Mouse (Mus musculus) heart, embryonic 12.5 days (tissue): Measurements from ENCODE around the gene H2-DMa. TPM values are rescaled to one million over a fixed set of nuclear protein-coding genes. Genes with fewer than 3 reads are reported as not detected.

ENCODE experiments used
- ATAC-seq: fragments of 200-750 bp; cut with Nextera tagmentation; 2 replicates; pipeline ENCODE4 v1.8.0; 2017; ENCODE audit warnings: moderate TSS enrichment, moderate library complexity; ENCODE audit not compliant: insufficient number of reproducible peaks, low FRiP score
- H3K27ac ChIP-seq: fragments of 300-500 bp; sonication (generic); 2 replicates; pipeline ENCODE4 v1.5.1; 2016; ENCODE audit warnings: mild to moderate bottlenecking, moderate library complexity; ENCODE audit not compliant: poor library complexity, severe bottlenecking
- H3K27me3 ChIP-seq: fragments of 300-500 bp; sonication (generic); replicated peaks from 2 replicates; pipeline ENCODE4 v1.6.1; 2016; ENCODE audit warnings: mild to moderate bottlenecking, moderate library complexity
- H3K36me3 ChIP-seq: fragments of 300-500 bp; sonication (generic); 2 replicates; pipeline ENCODE4 v1.6.1; 2016; ENCODE audit warnings: mild to moderate bottlenecking, moderate library complexity
- H3K4me1 ChIP-seq: fragments of 300-500 bp; sonication (generic); replicated peaks from 2 replicates; pipeline ENCODE4 v1.6.1; 2016; ENCODE audit warnings: mild to moderate bottlenecking
- H3K4me2 ChIP-seq: fragments of 300-500 bp; sonication (generic); 2 replicates; pipeline ENCODE4 v1.6.1; 2016; ENCODE audit warnings: mild to moderate bottlenecking, moderate library complexity
- H3K4me3 ChIP-seq: fragments of 300-500 bp; sonication (generic); 2 replicates; pipeline ENCODE4 v1.5.1; 2016; ENCODE audit warnings: mild to moderate bottlenecking
- H3K9ac ChIP-seq: fragments of 300-500 bp; sonication (generic); 2 replicates; pipeline ENCODE4 v1.6.1; 2016; ENCODE audit warnings: mild to moderate bottlenecking, moderate library complexity
- H3K9me3 ChIP-seq: fragments of 300-500 bp; sonication (generic); replicated peaks from 2 replicates; pipeline ENCODE4 v1.6.1; 2016; ENCODE audit warnings: mild to moderate bottlenecking, moderate library complexity
- WGBS: fragments of 180-500 bp; shearing (Covaris S2); methylation state at CpG from one replicate; pipeline ENCODE4 v1.1.7; 2016; 5-methylcytosine and 5-hydroxymethylcytosine counted together
- polyA plus RNA-seq: library from polyadenylated mRNA; unstranded; fragments of >200 nt; fragmentation: Nextera tagmentation; extraction: Ambion mirVana; gene quantifications from 2 replicates; pipeline ENCODE4 v1.2.1, GENCODE M21; 2016

H2-DMa gene
- polyA plus RNA-seq, 1 experiment from 2014 or later: 3.9 TPM

GRCm38 (mm10) chr17:34104804-34105203 lies 14.5 kb upstream of the H2-DMa start:
- H3K4me1 ChIP-seq: no peaks in the 10 kb centered on the region
- peaks cover 13% of the 10 kb centered on the region for H3K36me3 ChIP-seq
- ATAC-seq: no peak
- no peak overlapping the region for H3K27ac ChIP-seq
- H3K4me2 ChIP-seq: no peak overlapping the region
- H3K27me3 ChIP-seq: peaks cover 11% of the 10 kb centered on the region; the same call in 1 of the 2 replicates
- 77% methylated on average over 9 of the region's 9 CpGs for WGBS
- no peaks in the 10 kb centered on the region for H3K9me3 ChIP-seq
- H3K9ac ChIP-seq: no peak overlapping the region
- H3K4me3 ChIP-seq: no peak overlapping the region

GRCm38 (mm10) chr17:34106555-34106954 lies 12.8 kb upstream of the H2-DMa start:
- no peak for ATAC-seq
- H3K4me1 ChIP-seq: no peaks in the 10 kb centered on the region
- H3K4me2 ChIP-seq: no peak overlapping the region
- peaks cover 31% of the 10 kb centered on the region for H3K36me3 ChIP-seq
- H3K4me3 ChIP-seq: no peak overlapping the region
- H3K27ac ChIP-seq: no peak overlapping the region
- no peaks in the 10 kb centered on the region for H3K27me3 ChIP-seq
- 81% methylated on average over 7 of the region's 7 CpGs for WGBS
- H3K9ac ChIP-seq: no peak overlapping the region
- H3K9me3 ChIP-seq: no peaks in the 10 kb centered on the region

GRCm38 (mm10) chr17:34107109-34107867 lies 12.1 kb upstream of the H2-DMa start:
- no peak overlapping the region for H3K4me3 ChIP-seq
- H3K27ac ChIP-seq: no peak overlapping the region
- H3K27me3 ChIP-seq: no peaks in the 10 kb centered on the region
- 81% methylated on average over 7 of the region's 7 CpGs for WGBS
- ATAC-seq: 0 out of 2 replicates have a peak, but pooled peaks have one; percentile 24
- H3K4me2 ChIP-seq: no peak overlapping the region
- peaks cover 2% of the 10 kb centered on the region; the same call in 1 of the 2 replicates for H3K4me1 ChIP-seq
- H3K9me3 ChIP-seq: no peaks in the 10 kb centered on the region
- no peak overlapping the region for H3K9ac ChIP-seq
- H3K36me3 ChIP-seq: peaks cover 38% of the 10 kb centered on the region

GRCm38 (mm10) chr17:34108460-34108859 lies 10.9 kb upstream of the H2-DMa start:
- Histone ChIP-seq H3K27me3 (no peaks in the 10 kb centered on the region), H3K4me3 (no peak overlapping the region), H3K27ac (no peak overlapping the region), H3K9ac (no peak overlapping the region), H3K4me2 (no peak overlapping the region), H3K9me3 (no peaks in the 10 kb centered on the region), H3K36me3 (peaks cover 50% of the 10 kb centered on the region), H3K4me1 (peaks cover 3% of the 10 kb centered on the region; the same call in 1 of the 2 replicates)
- 80% methylated on average over 5 of the region's 6 CpGs for WGBS
- ATAC-seq: no peak

GRCm38 (mm10) chr17:34109038-34109805 lies 10.1 kb upstream of the H2-DMa start:
- peaks cover 3% of the 10 kb centered on the region; the same call in 1 of the 2 replicates for H3K4me1 ChIP-seq
- H3K27ac ChIP-seq: 0 out of 2 replicates have a peak overlapping the region, but pooled peaks have one; percentile 2
- no peaks in the 10 kb centered on the region for H3K27me3 ChIP-seq
- WGBS: 74% methylated on average over 14 of the region's 14 CpGs
- no peaks in the 10 kb centered on the region for H3K9me3 ChIP-seq
- H3K9ac ChIP-seq: no peak overlapping the region
- no peak overlapping the region for H3K4me3 ChIP-seq
- no peak for ATAC-seq
- H3K4me2 ChIP-seq: no peak overlapping the region
- peaks cover 57% of the 10 kb centered on the region for H3K36me3 ChIP-seq

GRCm38 (mm10) chr17:34109806-34110195 lies 9.5 kb upstream of the H2-DMa start:
- 65% methylated on average over 3 of the region's 3 CpGs for WGBS
- H3K36me3 ChIP-seq: peaks cover 63% of the 10 kb centered on the region
- H3K4me3 ChIP-seq: no peak overlapping the region
- no peaks in the 10 kb centered on the region for H3K27me3 ChIP-seq
- no peaks in the 10 kb centered on the region for H3K9me3 ChIP-seq
- no peak for ATAC-seq
- peaks cover 5% of the 10 kb centered on the region; the same call in 1 of the 2 replicates for H3K4me1 ChIP-seq
- no peak overlapping the region for H3K4me2 ChIP-seq
- 0 out of 2 replicates have a peak overlapping the region, but pooled peaks have one; percentile 2 for H3K27ac ChIP-seq
- no peak overlapping the region for H3K9ac ChIP-seq

- Histone ChIP-seq H3K27ac (no peak overlapping the region), H3K36me3 (peaks cover 68% of the 10 kb centered on the region)
Observed at GRCm38 (mm10) chr17:34110309-34110708, 9.0 kb upstream of the H2-DMa start.

GRCm38 (mm10) chr17:34114114-34114513 lies 5.2 kb upstream of the H2-DMa start:
- H3K9me3 ChIP-seq: no peaks in the 10 kb centered on the region
- H3K36me3 ChIP-seq: peaks cover 94% of the 10 kb centered on the region
- H3K4me2 ChIP-seq: no peak overlapping the region
- H3K9ac ChIP-seq: no peak overlapping the region
- no peak overlapping the region for H3K27ac ChIP-seq
- H3K4me3 ChIP-seq: no peak overlapping the region
- 92% methylated on average over 7 of the region's 7 CpGs for WGBS
- no peaks in the 10 kb centered on the region for H3K27me3 ChIP-seq
- peaks cover 24% of the 10 kb centered on the region for H3K4me1 ChIP-seq
- no peak for ATAC-seq

More at GRCm38 (mm10) chr17:34110309-34110708, 9.0 kb upstream of the H2-DMa start:
- ATAC-seq: no peak
- Histone ChIP-seq H3K4me3 (no peak overlapping the region), H3K4me1 (peaks cover 8% of the 10 kb centered on the region), H3K9me3 (no peaks in the 10 kb centered on the region), H3K27me3 (no peaks in the 10 kb centered on the region), H3K4me2 (no peak overlapping the region), H3K9ac (no peak overlapping the region)
- 55% methylated on average over 8 of the region's 8 CpGs for WGBS

- no peak overlapping the region for H3K27ac ChIP-seq
- H3K4me1 ChIP-seq: peaks cover 24% of the 10 kb centered on the region
- H3K9ac ChIP-seq: peak overlapping the region; percentile 95
- H3K27me3 ChIP-seq: no peaks in the 10 kb centered on the region
- H3K4me2 ChIP-seq: peak overlapping the region; percentile 95
- 32% methylated on average over 7 of the region's 7 CpGs for WGBS
- peaks cover 70% of the 10 kb centered on the region for H3K36me3 ChIP-seq
- H3K4me3 ChIP-seq: peak overlapping the region; percentile 98
- ATAC-seq: no peak
- no peaks in the 10 kb centered on the region for H3K9me3 ChIP-seq
Observed at GRCm38 (mm10) chr17:34116736-34117370, 2.5 kb upstream of the H2-DMa start.

- Histone ChIP-seq H3K27me3 (no peaks in the 10 kb centered on the region), H3K4me3 (peak overlapping the region; percentile 98), H3K4me2 (peak overlapping the region; percentile 95), H3K27ac (peak overlapping the region; percentile 100; the same call in 1 of the 2 replicates), H3K4me1 (peaks cover 21% of the 10 kb centered on the region), H3K36me3 (peaks cover 63% of the 10 kb centered on the region), H3K9ac (peak overlapping the region; percentile 95), H3K9me3 (no peaks in the 10 kb centered on the region)
- 2% methylated on average over 5 of the region's 5 CpGs for WGBS
- ATAC-seq: no peak
Observed at GRCm38 (mm10) chr17:34117421-34118112, 1.8 kb upstream of the H2-DMa start.
